Mouse (Mus musculus) lung, postnatal 10 days (tissue): ENCODE data around the gene Ptprf.

Source experiments
- DNase-seq: peaks from one replicate; pipeline ENCODE4 v3.0.0; 2021

Ptprf gene

DNA sequence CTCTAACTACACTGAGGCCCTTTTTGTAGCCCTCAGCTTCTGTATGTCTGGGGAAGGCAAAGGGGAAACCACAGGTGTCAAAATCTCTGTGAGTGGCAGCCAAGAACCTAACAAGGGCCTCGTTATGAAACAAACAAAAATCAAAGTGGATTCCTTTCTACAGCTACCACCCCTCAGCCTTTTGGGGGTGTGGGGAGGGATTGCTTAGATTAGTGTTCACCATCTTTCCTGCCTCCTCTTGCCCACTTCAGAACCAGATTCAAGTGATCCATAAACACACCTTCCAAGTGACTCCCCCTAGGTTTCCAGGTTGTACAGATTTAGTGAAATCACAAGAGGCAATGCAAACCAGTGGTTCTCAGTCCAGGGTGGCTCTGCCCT, 9.0 kb downstream of the Ptprf start:
- DNase-seq = no peak

DNA sequence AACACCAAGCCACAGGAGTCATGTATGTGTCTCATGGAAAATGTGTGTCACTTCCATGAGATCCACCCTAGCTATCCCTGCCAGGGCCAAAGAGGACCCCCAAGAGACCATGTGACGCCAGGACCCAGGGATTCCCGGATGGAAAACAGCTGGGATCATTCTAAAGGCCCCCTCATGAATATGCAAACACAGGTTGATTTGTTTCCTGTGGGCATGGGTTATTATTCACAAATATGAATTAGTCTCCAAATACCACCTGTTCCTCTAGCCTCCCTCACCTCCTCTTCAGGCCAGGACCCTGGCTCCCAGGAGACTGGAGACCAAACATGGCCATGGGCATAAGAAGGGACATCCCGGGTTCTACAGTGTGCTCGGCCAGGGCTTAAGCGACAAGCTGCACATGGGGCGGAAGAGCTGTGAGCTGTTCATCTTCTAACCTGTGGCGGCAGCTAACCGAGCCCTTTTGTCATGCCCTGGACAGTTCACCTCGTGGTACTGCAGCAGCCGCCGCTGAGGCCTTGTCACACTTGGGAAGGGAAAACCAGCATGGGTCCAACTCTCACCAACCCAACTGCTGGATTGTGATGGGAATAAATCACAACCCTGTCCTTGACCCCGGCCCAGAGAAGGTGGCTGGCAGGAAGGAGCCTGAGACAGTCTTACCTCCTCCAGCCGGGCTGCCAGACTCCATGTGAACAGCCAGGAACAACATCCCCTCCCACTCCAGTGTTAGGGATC, 9.6 kb downstream of the Ptprf start:
- no peak for DNase-seq

DNA sequence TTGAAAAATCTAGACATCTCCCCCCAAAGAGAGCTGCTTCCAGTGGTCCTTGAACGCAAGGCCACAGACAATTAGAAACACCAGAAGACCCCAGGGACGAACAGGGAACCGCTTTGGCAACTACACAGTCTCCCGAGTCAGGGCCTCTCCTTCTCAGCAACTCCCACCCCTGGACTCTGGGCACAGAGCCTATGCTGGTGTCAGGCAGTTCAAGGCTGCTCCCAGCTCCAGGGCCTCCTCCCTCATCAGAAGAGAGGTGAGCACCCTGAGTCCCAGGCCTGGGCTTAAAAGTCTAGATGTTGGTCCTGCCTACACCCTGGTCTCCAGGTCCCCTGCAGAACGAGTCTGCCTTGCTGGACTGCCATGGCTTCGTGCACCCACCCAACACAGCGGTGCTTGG, 10.7 kb downstream of the Ptprf start:
- no peak for DNase-seq

DNA sequence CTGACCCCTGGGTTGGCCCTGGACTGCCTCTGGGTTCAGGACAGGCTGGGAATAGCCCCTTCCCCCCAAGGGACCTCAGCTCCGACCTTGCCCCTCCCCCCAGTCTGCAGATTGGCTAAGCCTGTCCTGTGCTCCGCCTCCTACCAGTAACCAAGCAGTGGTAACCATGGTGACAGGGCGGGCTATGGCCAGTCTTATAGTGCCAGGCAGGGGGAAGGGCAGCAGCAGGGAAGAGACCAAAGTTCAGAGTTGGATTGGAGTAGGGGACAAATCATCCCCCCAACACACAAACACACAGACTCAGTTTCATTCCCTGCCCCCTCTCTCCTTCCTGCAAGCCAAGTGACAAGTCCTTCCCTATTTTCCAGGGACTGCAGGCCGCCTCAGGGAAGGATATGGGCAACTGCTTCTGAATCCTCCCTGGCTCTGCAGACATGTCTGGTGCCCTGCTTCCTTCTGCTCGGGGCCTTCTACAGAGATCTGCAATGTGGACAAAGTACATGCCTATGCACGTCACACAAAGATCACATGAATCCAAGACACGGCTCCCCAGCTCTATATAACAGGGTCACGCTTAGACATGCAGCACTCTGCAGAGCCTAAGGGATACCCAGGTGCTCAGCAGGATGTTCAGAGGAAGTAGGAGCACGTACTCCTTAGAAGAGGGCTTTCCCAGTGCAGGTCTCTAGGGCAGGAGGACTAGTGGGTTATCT, 14.5 kb downstream of the Ptprf start:
- DNase-seq = peak; percentile 91

DNA sequence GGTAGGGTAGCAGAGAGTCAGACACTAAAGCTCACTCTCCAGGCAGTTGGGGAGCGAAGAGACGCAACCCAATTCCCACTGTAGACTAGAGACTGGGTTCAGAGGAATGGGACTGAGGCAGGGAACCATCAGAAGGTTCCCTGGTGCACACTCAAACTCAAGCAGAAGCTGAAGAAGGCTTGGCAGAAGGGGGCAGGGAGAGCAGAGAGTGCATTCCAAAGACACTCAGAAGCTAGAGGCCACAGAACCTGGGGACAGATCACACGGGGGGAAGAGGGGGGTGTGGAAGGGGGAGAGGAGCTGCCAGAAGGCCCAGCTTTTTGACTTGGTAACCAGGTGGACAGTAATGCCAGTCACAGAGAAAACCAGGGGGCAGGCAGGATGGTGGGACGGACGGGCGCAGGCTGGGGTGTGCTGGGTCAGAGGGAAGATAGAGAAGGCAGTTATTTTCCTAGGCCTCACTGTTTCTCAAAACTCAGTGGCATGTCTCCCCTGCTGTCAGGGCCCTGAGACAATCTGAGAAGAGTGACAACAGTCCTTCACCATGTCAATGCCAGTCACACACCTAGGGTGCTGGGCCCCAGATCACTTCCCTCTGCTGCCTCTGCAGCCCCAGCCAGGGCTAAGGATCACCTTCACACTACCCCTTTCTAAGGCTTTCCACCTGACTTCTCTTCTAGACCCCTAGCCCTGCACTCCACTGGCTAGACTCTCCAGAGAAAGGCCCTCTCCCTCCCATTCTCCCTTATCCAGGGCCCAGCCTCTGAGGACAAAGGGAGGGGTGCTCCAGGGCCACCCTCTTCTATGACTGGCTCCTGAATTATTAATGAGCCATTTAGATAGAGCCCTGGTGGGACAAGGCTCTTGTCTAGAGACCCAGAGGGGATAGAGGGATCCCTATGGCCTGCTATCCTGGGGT, 15.3 kb downstream of the Ptprf start:
- peak; percentile 50 for DNase-seq

DNA sequence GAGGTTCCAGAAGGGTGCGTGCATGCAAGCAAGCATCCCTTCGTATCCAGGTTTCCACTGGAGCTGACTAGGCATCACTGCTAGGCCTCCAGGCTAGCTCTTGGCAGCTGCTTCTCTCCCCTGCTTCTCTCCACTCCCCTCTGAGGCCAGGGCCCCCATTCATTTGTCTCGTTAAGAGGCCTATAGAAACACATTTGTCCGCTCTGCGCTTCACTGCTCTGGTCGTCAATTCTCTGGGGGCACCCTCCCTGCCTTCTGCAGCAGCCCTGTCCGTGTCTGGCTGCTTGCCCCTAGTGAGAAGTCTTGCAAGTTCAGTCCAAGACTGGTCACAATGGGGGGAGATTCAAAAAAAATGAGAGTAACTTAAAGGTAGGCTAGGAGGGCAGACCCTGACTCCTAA, 16.7 kb downstream of the Ptprf start:
- DNase-seq = no peak

DNA sequence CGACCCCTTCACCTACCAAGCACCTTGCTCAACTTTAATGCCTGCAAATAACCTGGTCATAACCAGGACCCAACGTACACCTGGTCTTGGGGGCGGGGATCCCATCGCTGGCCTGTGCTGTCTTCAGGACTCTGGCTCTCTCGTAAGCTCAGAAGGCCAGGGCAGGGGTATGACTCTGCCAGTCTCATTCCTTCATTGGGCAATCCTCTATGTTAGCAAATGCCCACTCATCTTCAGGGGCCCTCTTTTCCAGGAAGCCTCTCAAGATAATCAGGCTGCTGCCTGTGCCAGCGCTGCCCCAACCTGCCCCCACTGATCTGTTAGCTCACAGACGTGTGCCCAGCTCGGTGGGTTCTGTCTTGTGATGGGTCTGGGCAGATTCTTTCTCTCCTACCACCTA, 17.2 kb downstream of the Ptprf start:
- DNase-seq = peak; percentile 52

DNA sequence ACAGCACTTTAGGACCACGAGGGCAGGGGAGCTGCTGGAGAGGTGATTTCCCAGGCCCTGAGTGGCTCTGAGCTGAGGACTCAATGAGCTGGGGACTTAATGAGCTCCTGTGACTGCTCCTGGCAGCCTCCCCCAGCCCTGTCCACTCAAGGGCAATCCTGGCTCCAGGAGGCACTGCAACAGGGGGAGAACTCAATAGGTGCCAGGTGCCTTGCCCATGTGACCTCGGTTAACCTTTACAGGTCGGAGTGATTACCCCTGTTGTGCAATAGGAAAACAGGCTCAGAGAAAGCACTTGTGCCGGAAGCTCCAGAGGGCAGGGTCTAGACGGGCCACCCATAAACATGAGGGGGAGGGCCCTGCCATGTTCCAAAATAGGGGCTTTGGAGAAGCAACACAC, 17.7 kb downstream of the Ptprf start:
- DNase-seq = peak; percentile 75

DNA sequence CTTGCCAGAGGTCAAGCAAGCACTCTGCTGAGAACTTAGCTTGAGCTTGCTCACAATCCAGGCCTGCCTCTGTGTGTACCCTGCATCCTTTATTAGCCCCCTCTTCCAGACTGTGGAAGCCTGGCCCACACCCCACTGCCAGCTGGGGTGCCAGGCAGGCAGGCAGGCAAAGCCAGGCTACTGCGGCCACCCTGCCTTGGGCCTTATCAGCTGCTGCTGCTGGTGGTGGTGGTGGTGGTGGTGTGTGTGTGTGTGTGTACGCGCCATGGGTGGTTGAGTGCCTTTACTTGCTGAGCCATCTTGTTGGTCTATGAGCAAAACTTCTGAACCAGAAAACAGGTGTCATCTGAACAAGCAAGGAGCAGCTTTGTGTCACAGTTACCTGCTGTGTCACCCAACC, 18.3 kb downstream of the Ptprf start:
- no peak for DNase-seq

DNA sequence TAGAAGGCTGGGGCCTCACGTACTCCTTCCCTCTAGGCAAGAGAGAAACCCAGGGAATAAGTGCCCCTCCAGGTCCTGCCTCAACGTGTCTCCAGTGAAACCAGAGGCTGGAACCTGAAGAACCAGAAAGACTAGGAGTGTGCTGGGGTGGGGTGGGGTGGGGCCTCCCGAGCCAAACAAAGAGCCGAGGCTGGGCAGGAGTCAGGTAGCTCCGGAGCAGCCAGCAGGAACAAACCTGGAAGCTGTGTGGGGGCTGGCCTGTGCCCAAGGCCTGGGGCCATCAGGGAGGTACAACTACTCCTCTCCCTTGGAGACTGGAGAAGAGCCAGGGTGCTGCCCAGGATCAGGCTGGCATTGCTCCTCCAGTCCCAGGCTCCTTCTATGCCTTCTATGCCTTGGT, 18.9 kb downstream of the Ptprf start:
- DNase-seq = peak; percentile 75

DNA sequence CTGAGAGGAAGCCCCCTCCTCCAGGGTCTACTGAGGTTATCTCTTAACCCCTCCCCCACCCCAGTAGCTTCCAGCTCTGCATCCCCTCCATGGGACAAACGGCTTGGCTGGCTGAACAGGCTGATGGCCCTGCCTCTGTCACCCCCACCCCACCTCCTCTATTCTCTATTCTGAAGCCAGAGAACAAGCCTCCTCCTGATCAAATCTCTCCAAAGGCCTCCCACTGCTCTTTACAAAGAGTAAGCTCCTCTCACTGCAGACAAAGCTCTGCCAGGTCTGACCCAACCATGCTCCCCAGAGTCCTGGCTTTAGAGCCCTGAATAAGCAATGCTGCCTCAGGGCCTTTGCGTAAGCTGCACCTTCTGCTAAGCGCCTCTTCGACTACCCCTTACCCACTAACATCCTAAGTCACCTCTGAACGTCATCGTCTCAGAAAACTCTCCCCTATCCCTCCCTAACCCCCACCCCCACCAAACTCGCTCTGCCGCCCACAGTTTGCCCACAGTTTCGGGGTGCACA, 19.6 kb downstream of the Ptprf start:
- no peak for DNase-seq

DNA sequence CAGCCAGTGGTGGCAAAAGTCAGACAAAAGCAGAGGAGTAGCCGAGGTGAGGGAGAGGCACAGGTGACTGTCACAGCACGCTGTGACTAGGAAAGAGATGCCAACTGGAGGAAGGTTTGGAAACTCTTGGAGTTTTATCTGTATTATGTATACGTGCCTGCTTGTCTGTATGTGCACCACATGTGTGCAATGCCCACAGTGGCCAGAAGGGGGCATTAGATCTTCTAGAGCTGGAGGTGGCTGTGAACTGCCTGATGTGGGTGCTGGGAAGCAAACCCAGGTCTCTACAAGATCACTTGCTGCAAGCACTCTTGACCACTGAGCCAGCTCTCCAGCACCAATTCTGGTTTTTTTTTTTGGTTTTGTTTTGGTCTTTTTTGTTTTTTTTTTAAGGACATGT, 20.5 kb downstream of the Ptprf start:
- DNase-seq = no peak

DNA sequence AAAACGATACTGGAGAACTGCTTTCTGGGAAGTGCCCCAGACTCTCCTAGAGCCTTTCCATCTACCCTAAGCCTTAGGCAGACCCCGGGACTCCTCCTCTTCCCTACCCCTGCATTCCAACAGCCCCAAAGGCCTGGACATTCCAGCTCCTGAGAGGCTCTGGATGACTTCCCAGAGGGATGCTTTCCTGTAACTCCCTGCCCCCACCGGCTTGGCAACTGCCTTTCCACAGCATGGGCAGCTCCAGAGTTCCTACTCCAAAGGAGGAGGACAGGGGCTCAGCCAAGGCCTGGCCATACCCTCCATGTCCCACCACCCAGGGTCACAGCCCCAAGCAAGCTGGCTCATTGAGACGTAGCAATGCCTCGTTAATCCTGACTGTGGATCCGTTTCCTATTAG, 21.2 kb downstream of the Ptprf start:
- DNase-seq = peak; percentile 92

DNA sequence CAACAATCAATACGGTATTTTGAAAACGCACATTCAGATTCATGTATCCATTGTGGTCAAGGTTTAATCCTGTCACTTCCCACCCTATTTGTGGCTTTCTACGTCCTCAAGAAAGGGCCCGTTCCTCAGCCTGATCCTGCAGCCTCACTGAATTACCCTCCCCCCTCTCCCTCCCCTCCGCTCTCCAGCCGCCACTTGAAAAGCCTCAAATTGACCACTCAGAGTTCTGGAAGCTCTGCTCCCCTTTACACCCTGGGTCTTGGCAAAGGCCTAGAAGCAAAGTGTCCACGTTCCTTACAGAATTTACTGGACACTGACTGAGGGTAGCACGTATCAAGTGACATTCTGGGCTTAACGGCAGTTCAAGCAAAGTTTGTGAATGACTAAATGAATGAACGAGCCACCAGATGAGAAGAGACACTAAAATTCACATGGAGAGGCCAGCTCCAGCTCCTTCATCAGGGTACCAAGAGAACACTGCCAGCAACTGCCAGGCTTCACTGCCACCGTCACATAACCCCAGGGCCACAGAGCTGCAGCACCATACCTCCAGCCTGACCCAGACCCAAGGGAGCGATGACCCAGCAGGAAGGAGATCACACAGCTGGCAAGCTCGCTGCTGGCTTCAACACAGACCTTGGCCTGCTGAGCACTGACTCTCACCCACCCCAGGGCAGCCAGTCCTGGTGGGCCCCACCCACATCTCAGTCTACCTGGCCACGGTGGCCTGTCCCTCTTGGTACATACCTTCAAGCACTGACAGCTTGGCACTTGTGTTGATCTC, 22.6 kb downstream of the Ptprf start:
- no peak for DNase-seq

DNA sequence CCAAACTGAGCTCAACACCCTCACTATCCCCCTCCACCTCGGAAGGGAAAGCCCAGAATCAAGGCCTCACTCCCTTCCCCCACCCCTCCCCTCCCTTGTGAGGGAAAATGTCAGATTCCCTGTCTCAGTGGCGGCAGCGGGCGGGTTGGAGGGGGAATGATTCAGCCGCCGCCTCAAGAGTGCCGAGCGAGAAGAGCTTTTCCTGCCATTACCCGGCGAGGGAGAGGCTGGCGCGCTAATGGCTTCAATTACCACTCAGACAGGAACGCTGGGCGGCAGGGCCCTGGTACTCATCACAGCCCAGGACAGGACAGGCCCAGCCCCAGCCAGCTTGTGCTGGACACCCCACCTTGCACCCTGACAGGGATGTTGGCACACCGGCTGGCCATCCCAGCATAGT, 25.6 kb downstream of the Ptprf start:
- DNase-seq = peak; percentile 38

DNA sequence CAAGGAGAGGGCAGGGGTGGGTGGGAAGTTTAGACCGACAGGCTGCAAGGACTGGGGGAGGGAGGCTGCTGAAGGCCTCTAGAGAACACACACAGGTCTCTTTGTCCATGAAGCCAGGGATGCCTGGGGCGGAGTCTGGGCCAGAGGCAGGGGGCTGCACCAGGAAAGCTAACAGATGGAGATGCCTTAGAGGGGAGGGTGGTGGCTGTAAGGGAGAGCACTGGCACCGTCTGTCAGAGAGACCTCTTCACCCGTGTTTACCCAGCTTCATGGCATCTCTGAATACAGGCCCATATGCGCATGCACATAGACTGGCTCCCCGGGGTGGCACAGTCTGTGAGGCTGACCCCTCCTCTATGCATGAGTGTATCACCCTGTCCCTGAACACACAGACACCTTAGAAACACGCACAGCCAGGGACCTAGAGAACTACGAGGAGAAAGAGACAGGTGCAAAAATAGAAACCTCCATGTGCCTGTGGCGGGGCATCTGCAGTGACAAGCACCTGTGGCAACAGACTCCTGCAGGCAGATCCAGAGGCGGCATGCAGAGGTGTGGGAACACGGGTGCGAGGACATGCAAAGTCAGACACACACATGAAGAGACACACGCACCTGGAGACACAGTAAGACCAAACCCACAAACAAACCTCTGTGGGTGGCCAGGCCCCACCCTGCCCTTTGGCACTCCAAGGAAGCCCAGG, 29.3 kb downstream of the Ptprf start:
- DNase-seq = no peak

DNA sequence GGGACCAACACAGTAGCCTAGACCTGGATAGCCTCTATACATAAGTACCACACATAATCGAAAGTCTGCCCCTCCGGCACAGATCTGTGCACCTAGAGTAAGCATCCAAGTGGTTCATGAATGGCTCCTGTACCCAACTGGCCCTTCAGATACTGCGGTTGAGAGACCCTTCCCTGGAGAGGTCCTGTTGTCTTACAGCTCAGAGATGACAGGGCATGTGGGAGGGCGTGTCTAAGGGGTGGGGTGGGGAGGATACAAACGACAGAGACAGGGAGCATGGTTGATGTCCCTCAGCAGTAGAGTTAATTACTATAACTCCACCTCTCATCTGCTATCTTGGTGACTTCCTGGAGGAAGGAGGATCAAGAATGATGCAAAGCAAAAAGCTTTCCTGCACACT, 29.9 kb downstream of the Ptprf start:
- DNase-seq = no peak

DNA sequence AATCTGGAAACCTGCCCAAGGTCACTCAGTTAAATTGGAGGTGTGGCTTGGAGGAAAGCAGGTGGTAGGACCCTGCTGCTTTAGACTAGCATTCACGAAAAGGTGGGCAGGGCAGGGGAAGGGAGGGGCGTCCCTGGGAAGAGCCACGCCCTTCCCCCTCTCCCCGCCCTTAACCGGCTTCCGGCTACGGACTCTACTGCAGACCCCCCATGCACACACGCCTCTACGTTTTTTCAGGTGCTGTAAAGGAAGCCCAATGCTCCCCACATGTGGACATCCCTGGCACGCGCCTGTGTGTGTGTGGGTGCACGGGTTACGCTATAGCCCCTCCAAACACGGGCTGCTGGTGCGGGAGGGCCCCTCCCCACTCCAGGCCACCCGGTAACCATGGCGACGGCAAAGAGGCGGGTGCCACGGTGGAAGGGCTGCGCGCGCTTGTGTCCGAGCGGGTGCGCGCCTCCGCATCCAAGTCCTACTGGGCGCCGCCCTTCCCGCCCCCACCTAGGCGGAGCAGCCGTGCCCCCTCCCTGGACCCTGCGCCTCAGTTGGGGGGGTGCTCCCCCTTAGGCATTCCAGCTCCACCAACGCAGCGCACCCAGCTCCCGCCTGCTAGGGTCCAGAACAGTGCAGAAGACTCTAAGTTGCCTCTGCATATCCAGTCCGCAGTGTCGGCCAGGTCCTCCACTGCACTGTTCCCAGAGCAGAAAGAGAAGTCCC, 30.5 kb downstream of the Ptprf start:
- peak; percentile 78 for DNase-seq

DNA sequence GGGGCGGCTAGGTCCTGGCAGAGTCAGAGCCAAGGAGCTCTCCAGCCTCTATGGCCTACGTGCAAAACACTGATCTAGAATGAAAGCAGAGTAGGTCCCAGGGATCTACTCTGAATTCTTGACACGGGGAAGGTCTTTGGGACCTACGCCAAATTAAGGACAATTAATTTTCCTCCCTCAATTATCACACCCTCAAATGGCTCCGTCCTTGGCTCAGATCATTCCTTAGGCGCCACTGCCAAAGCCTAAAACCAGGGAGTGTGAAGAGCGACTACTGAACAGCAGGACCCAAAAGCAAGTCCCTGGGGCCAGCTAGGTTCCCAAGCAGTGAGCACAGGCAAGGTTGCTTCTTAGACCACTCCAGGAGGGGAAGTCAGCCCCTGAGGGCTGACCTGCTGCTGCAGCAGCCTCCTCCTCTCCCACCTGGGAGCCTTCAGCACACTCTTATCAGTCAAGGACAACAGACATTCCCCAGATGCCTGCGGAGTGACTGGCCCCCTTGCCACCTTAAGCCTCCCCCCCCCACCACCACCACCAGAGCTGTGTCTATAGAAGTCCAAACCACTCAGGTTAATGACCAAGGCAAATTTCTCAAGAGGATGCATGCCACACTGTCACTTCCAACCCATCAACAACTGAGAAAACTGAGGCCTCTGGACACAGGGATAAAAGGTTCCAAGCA, 31.3 kb downstream of the Ptprf start:
- no peak for DNase-seq

DNA sequence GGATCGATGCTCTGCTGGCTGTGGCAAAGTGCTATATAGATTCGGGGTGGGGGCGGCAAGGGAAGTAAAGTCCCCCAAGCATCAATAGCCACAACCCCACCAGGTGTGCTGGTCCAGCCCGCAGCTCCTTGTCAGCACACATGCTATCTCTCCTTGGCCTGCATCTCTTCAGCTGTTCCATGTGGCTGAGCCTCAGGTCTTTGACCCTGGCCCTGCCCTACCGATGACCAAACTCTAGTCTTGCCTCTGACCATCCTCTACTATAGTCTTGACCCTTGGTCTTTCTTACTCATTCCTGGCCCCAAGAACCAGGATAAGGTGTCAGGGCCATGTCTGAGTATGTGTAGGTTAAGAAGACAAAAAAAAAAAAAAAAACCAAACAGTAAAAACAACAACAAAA, 33.2 kb downstream of the Ptprf start:
- no peak for DNase-seq

DNA sequence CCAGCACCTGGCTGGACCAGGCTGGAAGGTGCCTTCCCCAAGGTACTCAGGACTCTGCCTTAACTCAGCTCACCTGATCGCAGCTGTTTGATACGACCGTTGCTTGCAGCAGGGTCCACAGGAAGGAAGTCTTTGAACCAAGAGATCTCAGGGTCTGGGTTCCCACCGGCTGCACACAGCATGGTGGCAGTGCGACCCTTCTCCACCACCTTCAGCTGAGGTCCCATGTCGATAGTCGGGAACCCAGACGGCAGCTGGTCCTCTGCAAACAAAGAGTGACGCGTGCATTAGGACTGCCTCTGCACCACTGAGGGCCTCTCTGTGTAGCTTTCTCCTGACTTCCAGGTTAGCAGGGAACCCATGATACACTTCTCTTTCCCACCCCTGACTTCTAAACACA, 33.8 kb downstream of the Ptprf start:
- DNase-seq = no peak
